Comparison of ENCODE assay signal across 11 mouse cellular contexts in the genomic region with DNA sequence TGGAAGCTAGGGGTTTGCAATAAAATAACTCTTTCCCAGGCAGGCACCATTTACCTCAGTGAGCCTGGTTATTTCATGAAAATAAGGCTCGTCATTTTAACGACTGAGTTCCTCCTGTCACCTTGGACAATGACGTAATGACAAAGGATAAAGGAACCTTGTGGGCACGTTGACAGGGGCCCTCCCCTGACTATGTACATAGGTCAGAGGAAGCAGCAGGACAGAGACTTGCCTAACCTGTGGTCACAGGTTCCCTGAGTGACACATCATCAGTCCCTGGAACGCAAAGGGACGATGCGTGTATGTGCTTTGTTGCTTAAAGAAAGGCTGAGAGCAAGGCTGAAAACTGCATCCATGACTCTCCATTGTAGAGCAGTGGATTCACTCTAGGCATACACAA. TPM values are rescaled to one million over a fixed set of nuclear protein-coding genes. Genes with fewer than 3 reads are reported as not detected.
DNase-seq lines count a peak whose midpoint lies in the region; ATAC-seq and TF ChIP-seq lines count a peak whose summit lies in the region.
"Had no signal": no experiment of that assay in that cellular context is flagged by ENCODE, and none has a peak within 500 bp of the region (broad histone marks: within the 10 kb centered on the region; RNA-seq: fewer than 3 reads in every experiment).

No protein-coding gene starts in this region.

- H3K9ac ChIP-seq in CH12.LX (ENCODE audit: insufficient read depth, low read depth), result no peak overlapping the region
- peak overlapping the region; percentile 62 for H3K9ac ChIP-seq in forebrain, embryonic 13.5 days
- H3K9ac ChIP-seq in hindbrain, postnatal 0 days (replicated peaks; ENCODE audit: low read length), result no peak overlapping the region
- H3K9ac ChIP-seq in midbrain, postnatal 0 days (replicated peaks; ENCODE audit: low read length, poor library complexity, severe bottlenecking), result no peak overlapping the region; the same call in 1 of the 2 replicates

- no peak for ATAC-seq in forebrain, embryonic 13.5 days
- no peak for ATAC-seq in hindbrain, postnatal 0 days
- no peak for ATAC-seq in midbrain, postnatal 0 days (ENCODE audit: low FRiP score)
- no peak for ATAC-seq in megakaryocyte-erythroid progenitor cell, adult 5-6 weeks (replicated peaks; ENCODE audit: low FRiP score, low TSS enrichment, poor library complexity, severe bottlenecking)

- H3K36me3 ChIP-seq in CH12.LX (replicated peaks in 1 of 2; ENCODE audit: control insufficient read depth in 1 of 2, insufficient read depth in 1 of 2, low read length in 1 of 2), result no peaks in the 10 kb centered on the region
- H3K36me3 ChIP-seq in forebrain, embryonic 13.5 days (ENCODE audit: poor library complexity, severe bottlenecking), result peaks cover 65% of the 10 kb centered on the region
- peaks cover 29% of the 10 kb centered on the region for H3K36me3 ChIP-seq in hindbrain, postnatal 0 days (ENCODE audit: insufficient read depth, low read length)
- peaks cover 25% of the 10 kb centered on the region for H3K36me3 ChIP-seq in midbrain, postnatal 0 days (ENCODE audit: insufficient read depth, low read length)

- H3K4me1 ChIP-seq in CH12.LX (ENCODE audit: control insufficient read depth in 1 of 2, insufficient read depth in 2 of 2), result peaks cover 14 to 24% of the 10 kb centered on the region in 2 experiments
- peaks cover 82% of the 10 kb centered on the region for H3K4me1 ChIP-seq in forebrain, embryonic 13.5 days
- H3K4me1 ChIP-seq in hindbrain, postnatal 0 days (ENCODE audit: insufficient read depth, low read length), result peaks cover 17% of the 10 kb centered on the region; the same call in 1 of the 2 replicates
- H3K4me1 ChIP-seq in midbrain, postnatal 0 days (ENCODE audit: insufficient read depth, low read length), result peaks cover 8% of the 10 kb centered on the region

- WGBS in forebrain, embryonic 13.5 days, result 32% methylated on average over 7 of the region's 7 CpGs
- 32% methylated on average over 7 of the region's 7 CpGs for WGBS in hindbrain, postnatal 0 days
- 47% methylated on average over 7 of the region's 7 CpGs for WGBS in midbrain, postnatal 0 days

- TF ChIP-seq EP300 in CH12.LX (IDR thresholded peaks at IDR 0.05; ENCODE audit: low read length), result no peak

- no peak for TF ChIP-seq RAD21 in CH12.LX (IDR thresholded peaks at IDR 0.05; ENCODE audit: low read depth, low read length)

- peak overlapping the region; percentile 68 for H3K4me2 ChIP-seq in CH12.LX (ENCODE audit: insufficient read depth, low read depth, poor library complexity, severe bottlenecking)
- peak overlapping the region; percentile 56 for H3K4me2 ChIP-seq in forebrain, embryonic 13.5 days
- peak overlapping the region; percentile 10; the same call in 1 of the 2 replicates for H3K4me2 ChIP-seq in hindbrain, postnatal 0 days (ENCODE audit: low read depth, low read length)
- peak overlapping the region; percentile 26; the same call in 1 of the 2 replicates for H3K4me2 ChIP-seq in midbrain, postnatal 0 days (ENCODE audit: low read depth, low read length, poor library complexity, severe bottlenecking)
- H3K4me2 ChIP-seq: heart, embryonic 13.5 days had no signal

- H3K27me3 ChIP-seq in CH12.LX (replicated peaks), result no peaks in the 10 kb centered on the region
- H3K27me3 ChIP-seq in forebrain, embryonic 13.5 days, result no peaks in the 10 kb centered on the region
- no peaks in the 10 kb centered on the region for H3K27me3 ChIP-seq in hindbrain, postnatal 0 days (ENCODE audit: insufficient read depth, low read length)
- H3K27me3 ChIP-seq in midbrain, postnatal 0 days (ENCODE audit: insufficient read depth, low read length), result no peaks in the 10 kb centered on the region
- H3K27me3 ChIP-seq: heart, embryonic 13.5 days had no signal

- peak overlapping the region in 2 of 3 experiments; percentile 22 to 33 for H3K4me3 ChIP-seq in CH12.LX (replicated peaks in 1 of 3; ENCODE audit: low read depth in 2 of 3, low read length in 2 of 3, poor library complexity in 1 of 3)
- peak overlapping the region; percentile 6; the same call in 1 of the 2 replicates for H3K4me3 ChIP-seq in forebrain, embryonic 13.5 days
- H3K4me3 ChIP-seq in hindbrain, postnatal 0 days (ENCODE audit: low read length), result no peak overlapping the region
- H3K4me3 ChIP-seq in midbrain, postnatal 0 days (ENCODE audit: low read depth, low read length), result no peak overlapping the region
- H3K4me3 ChIP-seq: heart, embryonic 13.5 days had no signal

- H3K27ac ChIP-seq in CH12.LX (ENCODE audit: insufficient read depth, low read depth), result no peak overlapping the region
- peak overlapping the region; percentile 91 for H3K27ac ChIP-seq in forebrain, embryonic 13.5 days
- peak overlapping the region; percentile 63 for H3K27ac ChIP-seq in hindbrain, postnatal 0 days
- H3K27ac ChIP-seq in midbrain, postnatal 0 days (ENCODE audit: low read depth, low read length), result peak overlapping the region; percentile 55; the same call in 1 of the 2 replicates
- H3K27ac ChIP-seq: kidney, postnatal 0 days had no signal

- peak; percentile 63 for DNase-seq in CH12.LX (ENCODE audit: extremely low read depth)
- no peak for DNase-seq in hindbrain, postnatal 0 days (ENCODE audit: low spot score)
- DNase-seq in midbrain, postnatal 0 days (ENCODE audit: low spot score), result no peak
- no peak for DNase-seq in kidney, postnatal 25 days
- no peak for DNase-seq in thymus, postnatal 36 days
- no peak for DNase-seq in heart, postnatal 25 days (ENCODE audit: low spot score)
- DNase-seq: thymus, adult 2 months had no signal

- intact Hi-C loops in heart, postnatal 25 days (cut with DNase I), result no loop called here

- H3K9me3 ChIP-seq in CH12.LX (replicated peaks; ENCODE audit: low read length), result no peaks in the 10 kb centered on the region
- H3K9me3 ChIP-seq in forebrain, embryonic 13.5 days (replicated peaks), result no peaks in the 10 kb centered on the region
- H3K9me3 ChIP-seq in hindbrain, postnatal 0 days (ENCODE audit: low read length), result no peaks in the 10 kb centered on the region
- H3K9me3 ChIP-seq in midbrain, postnatal 0 days (ENCODE audit: low read length), result no peaks in the 10 kb centered on the region
- H3K9me3 ChIP-seq: heart, embryonic 13.5 days had no signal

- in situ Hi-C loops in CH12.LX (cut with MboI; ENCODE audit: low pct_ligation_motif_present, low pct_unique_long_range_greater_than_20kb, low sequenced_read_pairs), result loop anchor here (25.0 kb wide), 1 partner anchor 334 kb away; no protein-coding TSS in a partner anchor

- H3K79me2 ChIP-seq in CH12.LX (replicated peaks; ENCODE audit: control insufficient read depth, extremely low read depth, insufficient read depth, poor library complexity, severe bottlenecking), result no peaks in the 10 kb centered on the region

- TF ChIP-seq POLR2A in CH12.LX (IDR thresholded peaks at IDR 0.05; ENCODE audit: low read depth, low read length), result no peak

- dilution Hi-C loops in CH12.LX (cut with MboI; ENCODE audit: extremely low pct_ligation_motif_present, extremely low pct_unique_long_range_greater_than_20kb, low sequenced_read_pairs), result loop anchor here (25.0 kb wide), 1 partner anchor 116 kb away; no protein-coding TSS in a partner anchor

- TF ChIP-seq CTCF in CH12.LX (conservative IDR thresholded peaks at IDR 0.05 in 1 of 2, IDR thresholded peaks at IDR 0.05 in 1 of 2; ENCODE audit: low read depth in 2 of 2, low read length in 2 of 2), result no peak
- TF ChIP-seq CTCF in hindbrain, postnatal 0 days (IDR thresholded peaks at IDR 0.05; ENCODE audit: low read depth), result no peak
- no peak for TF ChIP-seq CTCF in midbrain, postnatal 0 days (IDR thresholded peaks at IDR 0.05)

TF ChIP-seq in CH12.LX, 34 proteins besides CTCF, POLR2A, EP300 and RAD21:
- TF ChIP-seq ELF1 (IDR thresholded peaks at IDR 0.05; ENCODE audit: low read depth, low read length) (no peak), IRF4 (IDR thresholded peaks at IDR 0.05; ENCODE audit: low read depth, low read length) (no peak), E2F4 (IDR thresholded peaks at IDR 0.05; ENCODE audit: insufficient replicate concordance, low read depth, low read length) (no peak), MEF2A (IDR thresholded peaks at IDR 0.05; ENCODE audit: borderline replicate concordance, low read depth, low read length) (no peak), ZKSCAN1 (IDR thresholded peaks at IDR 0.05; ENCODE audit: borderline replicate concordance, low read depth, low read length) (no peak), USF2 (conservative IDR thresholded peaks at IDR 0.05; ENCODE audit: low read depth, low read length) (no peak)

RNA-seq across cellular contexts. Expression of gene Map1b, which starts 13.4 kb away (rescaled TPM):
- total RNA-seq in CH12.LX (2012; rRNA removed), result 0.08 and 0.13 TPM in 2 replicates
- total RNA-seq in CH12.LX (2014; rRNA removed), result not detected in 2 replicates
- 0.04 TPM in 2 replicates for polyA plus RNA-seq in CH12.LX (2012; ENCODE audit: insufficient read length, low read depth)
- polyA plus RNA-seq in forebrain, embryonic 13.5 days (2015; fragmentation: Nextera tagmentation; extraction: Ambion mirVana), result 1,694 and 1,735 TPM in 2 replicates
- 690 and 787 TPM in 2 replicates for total RNA-seq in hindbrain, postnatal 0 days (2014; rRNA removed)
- polyA plus RNA-seq in hindbrain, postnatal 0 days (2015; fragmentation: Nextera tagmentation; extraction: Ambion mirVana), result 1,844 and 1,981 TPM in 2 replicates
- 913 and 940 TPM in 2 replicates for total RNA-seq in midbrain, postnatal 0 days (2014; rRNA removed)
- 1,865 and 2,125 TPM in 2 replicates for polyA plus RNA-seq in midbrain, postnatal 0 days (2015; fragmentation: Nextera tagmentation; extraction: Ambion mirVana)
- total RNA-seq in megakaryocyte-erythroid progenitor cell, adult 5-6 weeks (2014; fragmentation: Nextera tagmentation), result 0.12 TPM in 1 of 2 replicates, not detected in the other
- total RNA-seq in megakaryocyte-erythroid progenitor cell, adult 5-6 weeks (2017), result not detected in 2 replicates
- 10 to 100 TPM; 12.4 to 14.9 TPM for total RNA-seq in heart, postnatal 25 days (2021)

Comparison
In these comparisons a context has a peak if more than half of its experiments do, and no peak if none do; other contexts are left out.
1. H3K4me2 ChIP-seq: peak in every context shown above with its lines; median percentile 68 in CH12.LX; 56 in forebrain, embryonic 13.5 days; 26 in midbrain, postnatal 0 days; 10 in hindbrain, postnatal 0 days.
2. H3K4me3 ChIP-seq: peak in CH12.LX (2 of 3) and forebrain, embryonic 13.5 days (single experiment); none in hindbrain, postnatal 0 days (single experiment) and midbrain, postnatal 0 days (single experiment).
3. RNA of gene Map1b, which starts 13.4 kb away (total RNA-seq): 913 to 940 TPM in midbrain, postnatal 0 days and 690 to 787 TPM in hindbrain, postnatal 0 days; 12.4 to 14.9 TPM in heart, postnatal 25 days, 0.08 to 0.13 TPM in CH12.LX and 0.12 TPM in megakaryocyte-erythroid progenitor cell, adult 5-6 weeks; every median in the first group is over 10 times any median in the second.